21 mouse cellular contexts compared by ENCODE assay signal in genomic region chr12:118034990-118035389, GRCm38 (mm10).
A peak's percentile ranks its signal among the peaks of the same experiment; 100 is the strongest.
DNase-seq lines count a peak whose midpoint lies in the region.
"Had no signal": no experiment of that assay in that cellular context is flagged by ENCODE, and none has a peak within 500 bp of the region (broad histone marks: within the 10 kb centered on the region; RNA-seq: fewer than 3 reads in every experiment).

No protein-coding gene starts in this region.

- peak; percentile 3 for DNase-seq in adipocyte (ENCODE audit: low spot score)
- DNase-seq in brain, adult 2 months (ENCODE audit: low read depth, low spot score): peak; percentile 86
- DNase-seq in cerebellum, adult 8-10 months: peak; percentile 46
- DNase-seq in cerebellum, postnatal 25 days: peak; percentile 55 to 60
- no peak for DNase-seq in layer of hippocampus, adult 18-20 months (ENCODE audit: low spot score in 2 of 2)
- no peak for DNase-seq in kidney, postnatal 4 days
- no peak for DNase-seq in right cerebral cortex, postnatal 4 days
- DNase-seq: adrenal gland, adult 8-10 months; B cell, adult 2 months; gastrocnemius, postnatal 25 days; heart, adult 2 months; heart, postnatal 10 days; kidney, adult 11 months; kidney, postnatal 14 days; layer of hippocampus, postnatal 36 days; liver; lung, adult 2 months; lung, postnatal 10 days; midbrain, embryonic 14.5 days; spleen, adult 18-20 months; thymus, postnatal 14 days had no signal

Comparison
In these comparisons a context has a peak if more than half of its experiments do, and no peak if none do; other contexts are left out.
1. DNase-seq: peak in adipocyte (single experiment), brain, adult 2 months (single experiment), cerebellum, adult 8-10 months (single experiment) and cerebellum, postnatal 25 days (2 of 2); none in layer of hippocampus, adult 18-20 months (0 of 2), kidney, postnatal 4 days (0 of 2) and right cerebral cortex, postnatal 4 days (single experiment).